Mouse (Mus musculus) left cerebral cortex, adult 2 months (tissue): ENCODE measurements around the gene Lmo2. TPM values are rescaled to one million over a fixed set of nuclear protein-coding genes. Genes with fewer than 3 reads are reported as not detected.

Experiments
- DNase-seq, 2 experiments: peaks; one replicate each; pipeline ENCODE4 v3.0.0; 2021 to 2022; ENCODE audit warnings: low spot score in 2 of 2, mixed read lengths in 1 of 2; ENCODE audit errors: extremely low spot score in 1 of 2
- H3K27ac ChIP-seq: fragments of 200-600 bp; 2 replicates; pipeline ENCODE4 v1.8.1; 2022
- H3K4me3 ChIP-seq: fragments of 200-600 bp; 2 replicates; pipeline ENCODE4 v1.8.1; 2022
- CTCF ChIP-seq: fragments of 200-600 bp; IDR thresholded peaks from 2 replicates; pipeline ENCODE4 v1.8.1; 2022; ENCODE audit warnings: antibody characterized with exemption, mild to moderate bottlenecking, moderate library complexity
- intact Hi-C: fragments of 180-260 bp; cut with DNase I; formaldehyde crosslinking; loops from one replicate; pipeline ENCODE4 v1.15.1; 2025
- total RNA-seq, 2 experiments: library from RNA; stranded (reverse); gene quantifications; 2 replicates each; pipeline ENCODE4 v1.2.3; 2021

Gene Lmo2
- total RNA-seq, 2 experiments from 2014 or later: 13.4 to 13.7 TPM

DNA sequence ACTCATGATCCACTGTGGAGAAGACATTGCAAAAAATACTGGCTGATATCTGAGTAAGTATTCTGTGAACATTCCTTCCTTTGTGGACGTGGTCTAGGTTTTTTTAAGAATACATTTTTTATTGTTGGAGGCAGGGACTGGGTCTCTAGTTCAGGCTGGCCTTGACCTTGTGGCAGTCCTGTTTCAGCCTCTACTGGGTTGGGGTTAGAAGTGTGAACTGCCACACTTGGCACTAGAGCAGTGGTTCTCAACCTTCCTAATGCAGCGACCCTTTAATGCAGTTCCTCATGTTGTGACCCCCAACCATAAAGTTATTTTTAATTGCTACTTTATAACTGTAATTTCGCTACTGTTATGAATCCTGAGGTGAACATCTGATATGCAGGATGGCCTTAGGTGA lies 72.6 kb downstream of the Lmo2 start:
- TF ChIP-seq CTCF: no peak
- intact Hi-C loops: loop anchor here (10.0 kb wide), 2 partner anchors 394 to 554 kb away; no protein-coding TSS in a partner anchor
- H3K4me3 ChIP-seq: no peak overlapping the region
- no peak overlapping the region for H3K27ac ChIP-seq
- DNase-seq: no peak

Other genes starting within 250 kb of the Lmo2 start
- gene Nat10, start 196.7 kb upstream of the Lmo2 start, total RNA-seq: 10 to 100 TPM; 30.1 to 35.8 TPM
- gene Caprin1, start 160.3 kb upstream of the Lmo2 start, total RNA-seq: 100 to 1,000 TPM; 310 to 313 TPM
- 10 to 100 TPM; 55.4 to 59.7 TPM for gene Fbxo3, start 69.7 kb downstream of the Lmo2 start, total RNA-seq
- not detected for gene 4931422A03Rik, start 70.4 kb downstream of the Lmo2 start, total RNA-seq
- gene Gm10912, start 107.8 kb downstream of the Lmo2 start, total RNA-seq: under 1 TPM; 0.54 to 0.68 TPM
- not detected for gene Gm10799, start 110.6 kb downstream of the Lmo2 start, total RNA-seq
- 1 to 10 TPM in 1 of 2 experiments, under 1 TPM in 1; 0.63 to 1.2 TPM for gene Cd59b, start 111.9 kb downstream of the Lmo2 start, total RNA-seq
- 1 to 10 TPM; 4.0 to 4.8 TPM for gene Cd59a, start 137.8 kb downstream of the Lmo2 start, total RNA-seq
- gene A930018P22Rik, start 164.8 kb downstream of the Lmo2 start, total RNA-seq: under 1 TPM in 1 of 2 experiments, not detected in 1; 0.59 TPM